Mouse (Mus musculus) splenic B cell, adult 2 months (primary cell): ENCODE data around the gene Mettl6.
"Not testable (repeated sequence)": the region's sequence is repeated elsewhere in the genome, so short reads cannot be mapped to it uniquely, and the experiment has no call there.

Experiments
- DNase-seq: peaks from one replicate; pipeline ENCODE4 v3.0.0-alpha.2; 2011; ENCODE audit warnings: low read depth, low spot score
- H3K27me3 ChIP-seq: 2 replicates; pipeline ENCODE4 v1.6.1; 2012; ENCODE audit warnings: mild to moderate bottlenecking, low read length, moderate library complexity, mixed read lengths; ENCODE audit not compliant: control insufficient read depth, poor library complexity, insufficient read depth, severe bottlenecking
- H3K36me3 ChIP-seq: 2 replicates; pipeline ENCODE4 v1.6.1; 2012; ENCODE audit warnings: mild to moderate bottlenecking, low read length, moderate library complexity, mixed read lengths; ENCODE audit not compliant: control insufficient read depth, poor library complexity, insufficient read depth, severe bottlenecking

Mettl6 gene

DNA sequence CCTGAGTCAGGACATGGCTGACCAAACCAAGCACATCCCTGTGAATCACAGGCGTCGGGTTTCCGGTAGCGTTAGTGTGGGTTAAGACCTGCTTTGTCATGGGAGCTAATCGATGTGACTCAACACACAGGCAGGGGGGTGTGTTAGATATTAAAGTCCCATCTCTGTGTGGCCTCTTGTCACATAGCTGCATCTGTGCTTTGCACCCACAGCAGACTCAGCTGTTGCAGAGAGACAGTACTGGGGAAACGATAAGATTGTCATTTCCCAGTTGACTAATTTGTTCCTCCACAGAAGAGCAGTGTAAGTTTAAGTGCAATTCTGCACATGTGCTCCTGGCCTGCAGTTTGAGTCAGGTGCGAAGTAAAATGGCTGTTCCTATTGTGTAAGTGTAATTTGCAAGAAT is 1.4 kb upstream of the Mettl6 start:
- no peak for DNase-seq
- Histone ChIP-seq H3K36me3 (peaks cover 5% of the 10 kb centered on the region; the same call in 1 of the 2 replicates), H3K27me3 (no peaks in the 10 kb centered on the region)

DNA sequence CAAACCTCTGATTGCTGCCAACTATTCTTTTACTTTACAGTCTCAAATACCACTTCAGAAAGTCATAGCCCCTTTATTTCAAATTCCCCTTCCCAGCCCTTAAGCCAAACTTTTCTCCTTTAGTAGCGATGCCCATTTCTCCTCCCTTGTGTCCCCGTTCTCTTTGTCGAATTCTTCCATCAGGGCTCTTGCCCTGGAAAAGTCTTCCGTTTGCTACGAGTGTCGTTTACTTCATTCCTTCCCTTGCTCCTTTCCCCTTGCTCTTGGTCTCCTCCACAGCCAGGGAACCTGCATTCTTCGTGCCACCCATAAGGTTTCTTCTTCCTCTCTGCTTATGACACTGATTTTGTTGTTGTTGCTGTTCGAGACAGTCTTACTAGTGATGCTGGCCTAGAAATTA is 698 bp upstream of the Mettl6 start:
- DNase-seq = no peak

DNA sequence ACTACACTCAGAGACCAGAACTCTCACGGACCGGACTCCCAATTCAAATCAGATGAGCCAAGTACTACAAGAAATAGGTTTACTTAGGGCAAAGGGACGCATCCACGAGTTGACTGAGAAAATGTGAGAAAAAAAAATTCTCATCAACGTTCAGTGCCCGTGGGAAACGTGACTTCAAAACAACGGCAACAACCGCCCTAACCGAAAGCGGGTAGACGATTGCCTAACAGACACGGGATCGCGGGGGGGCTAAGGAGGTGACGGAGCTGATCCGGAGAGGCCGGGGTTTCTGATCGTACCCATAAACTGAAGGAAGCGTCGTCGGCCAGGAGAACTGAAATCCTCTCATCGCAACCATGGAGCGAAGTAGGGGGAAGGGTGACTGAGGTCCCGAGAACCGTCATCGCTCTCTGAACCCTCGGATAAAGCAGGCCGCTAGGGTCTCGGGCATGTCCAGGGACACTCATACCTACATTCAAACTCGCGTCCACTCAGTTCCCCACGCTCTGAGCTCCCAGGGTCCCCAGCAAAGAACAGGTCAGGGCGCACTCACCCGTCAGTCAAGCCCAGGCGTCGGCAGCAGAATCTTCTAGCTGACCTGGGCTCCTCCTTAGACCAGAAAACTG is 378 bp downstream of the Mettl6 start, which contains the start of gene Eaf1:
Gene Eaf1 (plus strand): TSS at position 51 of the 626 bp plus-strand sequence.
- Histone ChIP-seq H3K36me3 (peaks cover 2% of the 10 kb centered on the region; the same call in 1 of the 2 replicates), H3K27me3 (no peaks in the 10 kb centered on the region)
- peak; percentile 57 for DNase-seq

More for the DNA sequence above, 698 bp upstream of the Mettl6 start:
- H3K36me3 ChIP-seq = peaks cover 5% of the 10 kb centered on the region; the same call in 1 of the 2 replicates
- H3K27me3 ChIP-seq = no peaks in the 10 kb centered on the region

DNA sequence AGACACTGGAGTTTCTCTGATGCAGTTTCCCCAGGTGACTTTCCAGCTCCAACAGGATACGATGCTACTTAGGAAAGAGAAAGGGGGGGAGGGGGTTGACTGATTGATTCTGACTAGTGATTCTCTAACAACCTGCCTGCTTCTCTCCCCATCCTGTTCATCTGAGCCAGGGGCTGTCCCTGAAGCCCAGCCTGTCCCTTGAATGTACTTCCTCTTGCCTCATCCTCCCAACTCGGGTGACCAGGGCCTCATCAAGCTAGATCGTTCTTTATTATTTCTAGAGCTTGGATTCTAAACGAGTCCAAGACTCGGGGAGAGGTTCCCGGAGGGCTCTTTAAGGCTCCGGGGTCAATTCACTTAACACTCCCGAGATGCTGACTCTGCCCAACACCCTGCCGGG is 939 bp downstream of the Mettl6 start:
- Histone ChIP-seq H3K36me3 (peaks cover 2% of the 10 kb centered on the region; the same call in 1 of the 2 replicates), H3K27me3 (no peaks in the 10 kb centered on the region)
- DNase-seq = peak; percentile 33

DNA sequence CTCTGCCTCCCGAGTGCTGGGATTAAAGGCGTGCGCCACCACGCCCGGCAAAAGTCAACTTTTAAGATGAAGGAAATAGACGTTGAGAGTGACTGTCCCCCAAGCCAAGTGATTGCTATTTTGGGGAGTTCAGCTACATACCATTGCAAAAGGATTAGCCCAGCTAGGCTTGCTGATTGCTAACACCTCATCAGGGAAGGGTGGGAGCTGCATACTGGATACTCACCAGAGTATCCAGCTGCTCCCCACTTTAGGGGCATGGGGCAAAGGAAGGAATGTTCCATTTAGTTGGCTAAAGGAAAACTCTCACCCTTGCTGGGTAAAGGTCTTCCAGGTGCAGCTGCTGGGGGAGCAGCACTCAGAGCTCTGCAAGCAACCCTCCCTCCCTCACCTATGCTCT is 6.8 kb downstream of the Mettl6 start:
- no peaks in the 10 kb centered on the region for H3K27me3 ChIP-seq
- peaks cover 19% of the 10 kb centered on the region for H3K36me3 ChIP-seq
- DNase-seq = no peak

DNA sequence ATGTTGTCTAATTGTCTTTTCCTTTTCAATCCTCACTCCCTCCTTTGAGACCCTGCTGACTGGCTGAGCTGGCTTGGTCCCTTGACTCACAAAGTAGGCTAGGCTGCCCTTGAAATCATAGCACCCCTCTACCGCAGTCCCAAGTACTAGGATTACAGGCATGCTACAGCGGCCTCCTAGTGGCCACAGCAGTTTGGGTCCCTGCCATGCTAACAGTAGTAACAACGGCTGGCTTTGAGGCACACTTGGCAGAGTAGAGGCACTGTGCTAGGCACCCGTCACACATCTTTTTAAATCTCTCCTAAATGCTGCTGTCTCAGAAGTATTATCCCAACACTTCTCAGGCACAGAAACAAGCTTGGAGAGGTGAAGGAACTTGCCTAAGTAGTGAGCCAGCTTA is 8.4 kb downstream of the Mettl6 start:
- Histone ChIP-seq H3K36me3 (peaks cover 22% of the 10 kb centered on the region), H3K27me3 (no peaks in the 10 kb centered on the region)
- no peak for DNase-seq

DNA sequence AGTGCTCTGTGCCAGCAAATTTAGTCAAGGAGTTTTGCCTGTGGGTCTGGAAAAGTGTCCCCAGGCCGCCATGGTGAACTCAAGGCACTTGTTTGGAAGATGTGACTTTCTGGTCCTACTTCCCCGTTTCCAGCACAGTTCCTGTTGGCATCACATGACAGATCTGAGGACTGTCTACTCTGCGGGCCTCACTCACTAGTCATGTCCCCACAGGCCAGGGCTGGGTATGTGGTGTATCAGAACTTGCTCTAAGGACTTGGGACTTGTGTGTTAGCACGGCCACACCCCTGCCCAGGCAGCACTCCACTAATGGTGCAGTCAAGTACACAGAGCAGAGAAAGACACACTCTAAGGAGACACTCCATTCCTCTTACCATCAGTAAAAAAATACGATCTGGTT is 12.4 kb downstream of the Mettl6 start:
- H3K27me3 ChIP-seq = no peaks in the 10 kb centered on the region

DNA sequence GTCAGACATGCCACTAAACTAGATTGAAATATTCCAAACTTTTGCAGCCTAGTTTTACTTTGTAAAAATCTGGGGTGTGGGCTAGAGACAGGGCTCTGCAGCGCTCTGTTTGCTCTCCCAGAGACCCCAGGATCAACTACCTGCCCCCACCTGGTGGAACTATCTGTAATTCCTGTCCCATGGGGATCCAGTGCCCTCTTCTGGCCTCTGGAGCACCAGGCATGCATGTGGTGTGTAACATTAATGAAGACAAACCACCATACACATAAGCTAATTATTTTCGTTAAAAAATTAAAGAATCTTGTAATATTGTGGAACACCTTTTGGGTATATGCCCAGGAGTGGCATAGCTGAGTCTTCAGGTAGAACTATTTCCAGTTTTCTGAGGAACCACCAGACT is 21.5 kb downstream of the Mettl6 start:
- no peaks in the 10 kb centered on the region for H3K27me3 ChIP-seq
- DNase-seq = no peak
- H3K36me3 ChIP-seq = no peaks in the 10 kb centered on the region

More for the DNA sequence above, 12.4 kb downstream of the Mettl6 start:
- no peak for DNase-seq
- peaks cover 21% of the 10 kb centered on the region for H3K36me3 ChIP-seq

DNA sequence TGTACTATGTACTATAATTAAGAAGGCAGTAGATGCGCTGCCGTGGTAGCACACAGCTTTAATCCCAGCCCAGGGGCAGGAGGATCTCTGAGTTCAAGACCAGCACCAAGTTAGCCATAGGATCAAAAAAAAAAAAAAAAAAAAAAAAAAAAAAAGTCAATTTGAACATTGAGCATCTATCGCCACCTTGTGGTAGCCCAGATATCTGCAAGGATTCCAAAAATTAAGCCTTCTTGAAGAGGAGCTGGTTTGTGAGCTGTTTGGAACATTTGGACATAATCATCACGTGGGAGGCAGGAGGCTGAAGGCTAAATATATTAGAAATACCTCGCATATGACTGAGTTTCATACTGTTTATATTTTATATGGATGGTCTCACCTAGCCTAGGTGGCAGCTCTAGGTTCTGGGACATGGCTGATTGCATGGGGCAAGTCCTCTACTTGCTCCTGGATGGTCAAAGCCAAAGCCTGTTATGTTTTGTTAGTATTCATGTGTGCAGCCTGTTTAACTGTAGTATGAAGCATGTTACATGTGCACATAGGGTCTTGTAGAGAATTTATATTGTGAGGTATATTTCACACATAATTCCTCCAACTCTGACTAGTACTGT is 22.3 kb downstream of the Mettl6 start:
- Histone ChIP-seq H3K27me3 (no peaks in the 10 kb centered on the region), H3K36me3 (no peaks in the 10 kb centered on the region)
- DNase-seq = peak; percentile 84

DNA sequence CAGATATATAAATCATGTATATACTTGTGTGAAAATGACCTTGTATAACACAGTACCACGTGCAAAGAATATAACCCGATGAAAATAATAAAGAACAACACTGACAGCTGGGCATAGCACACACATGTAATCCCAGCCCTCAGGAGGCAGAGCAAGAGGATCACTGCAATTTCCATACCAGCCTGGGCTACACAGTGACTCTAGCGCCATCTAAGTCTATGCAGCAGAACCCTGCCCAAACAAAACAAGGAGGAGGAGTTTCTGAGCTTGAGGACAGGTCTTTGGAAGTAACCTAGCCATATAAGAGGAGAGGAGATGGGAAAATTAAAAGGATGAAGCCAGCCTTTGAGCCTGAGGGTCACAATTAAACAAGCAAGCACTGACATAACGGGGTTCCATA is 25.1 kb downstream of the Mettl6 start:
- no peaks in the 10 kb centered on the region for H3K36me3 ChIP-seq
- DNase-seq = peak; percentile 10

DNA sequence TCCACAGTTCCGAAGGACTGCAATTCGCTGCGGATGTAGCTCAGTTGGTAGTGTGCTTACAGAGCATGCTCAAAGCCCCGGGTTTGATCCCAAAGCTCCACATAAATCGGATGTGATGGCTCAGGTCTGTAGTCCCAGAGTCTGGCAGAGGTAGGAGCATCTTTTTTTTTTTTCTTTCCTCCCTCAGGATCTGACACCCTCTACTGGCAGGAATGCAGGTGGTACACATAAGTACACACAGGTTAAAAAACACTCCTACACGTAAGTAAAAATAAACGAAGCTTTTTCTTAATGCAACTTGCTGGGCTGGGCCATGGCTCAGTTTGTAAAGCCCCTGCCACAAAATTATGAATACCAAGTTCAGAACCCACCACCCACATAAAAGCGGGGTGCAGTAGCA is 30.7 kb downstream of the Mettl6 start:
- Histone ChIP-seq H3K27me3 (no peaks in the 10 kb centered on the region), H3K36me3 (no peaks in the 10 kb centered on the region)
- peak; percentile 20 for DNase-seq

More for the DNA sequence above, 25.1 kb downstream of the Mettl6 start:
- H3K27me3 ChIP-seq = no peaks in the 10 kb centered on the region

DNA sequence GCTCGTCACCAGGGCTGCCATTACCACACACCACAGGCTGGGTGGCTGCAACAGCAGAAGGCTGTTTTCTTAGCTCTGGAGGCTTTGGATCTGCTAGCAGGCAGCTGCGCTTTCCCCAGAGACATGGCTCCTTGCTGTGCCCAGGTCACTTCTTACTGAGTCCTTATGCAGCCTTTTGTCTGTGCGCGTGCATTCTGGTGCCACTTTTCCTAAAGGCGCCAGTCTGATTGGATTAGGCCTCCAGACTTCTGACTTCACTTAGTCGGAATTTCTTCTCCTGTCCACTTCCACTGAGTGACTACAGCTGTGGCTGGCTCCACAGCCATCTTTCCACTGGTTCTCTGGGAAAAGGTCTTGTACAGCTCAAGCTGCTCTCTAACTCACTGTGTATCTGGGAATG is 32.0 kb downstream of the Mettl6 start:
- no peaks in the 10 kb centered on the region for H3K27me3 ChIP-seq
- no peak for DNase-seq
- H3K36me3 ChIP-seq = no peaks in the 10 kb centered on the region

DNA sequence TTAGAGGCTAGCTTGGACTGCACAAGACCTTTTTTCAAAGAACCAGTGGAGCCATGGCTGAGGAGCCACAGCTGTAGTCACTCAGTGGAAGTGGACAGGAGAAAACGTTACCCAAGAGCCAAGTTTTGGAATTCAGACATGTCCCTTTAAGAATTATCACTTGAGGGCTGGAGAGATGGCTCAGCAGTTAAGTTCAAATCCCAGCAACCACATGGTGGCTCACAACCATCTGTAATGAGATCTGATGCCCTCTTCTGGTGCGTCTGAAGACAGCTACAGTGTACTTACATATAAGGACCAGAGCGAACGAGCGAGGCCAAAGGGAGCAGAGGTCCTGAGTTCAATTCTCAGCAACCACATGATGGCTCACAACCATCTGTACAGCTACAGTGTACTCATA is 32.6 kb downstream of the Mettl6 start:
- DNase-seq = peak; percentile 49
- H3K36me3 ChIP-seq, H3K27me3 ChIP-seq: not testable (repeated sequence)

DNA sequence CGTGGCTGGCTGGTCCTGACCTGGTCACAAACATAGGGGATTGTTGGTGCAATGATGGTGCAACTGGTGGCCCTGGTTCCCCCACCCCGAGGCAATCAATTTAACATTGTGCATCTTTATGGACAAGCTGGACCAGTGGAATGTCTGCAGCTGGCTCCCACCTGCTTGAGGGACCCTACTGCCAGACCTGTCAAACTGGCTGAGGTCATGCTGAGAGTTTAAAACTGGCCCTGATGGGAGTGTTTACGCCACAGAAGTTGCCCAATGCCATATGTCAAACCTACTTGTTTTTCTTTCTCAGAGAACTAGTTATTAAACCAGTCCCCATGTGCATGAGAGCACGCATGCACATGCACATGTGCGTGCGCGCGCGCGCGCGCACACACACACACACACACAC is 36.8 kb downstream of the Mettl6 start:
- no peak for DNase-seq
- Histone ChIP-seq H3K36me3 (no peaks in the 10 kb centered on the region), H3K27me3 (no peaks in the 10 kb centered on the region)

DNA sequence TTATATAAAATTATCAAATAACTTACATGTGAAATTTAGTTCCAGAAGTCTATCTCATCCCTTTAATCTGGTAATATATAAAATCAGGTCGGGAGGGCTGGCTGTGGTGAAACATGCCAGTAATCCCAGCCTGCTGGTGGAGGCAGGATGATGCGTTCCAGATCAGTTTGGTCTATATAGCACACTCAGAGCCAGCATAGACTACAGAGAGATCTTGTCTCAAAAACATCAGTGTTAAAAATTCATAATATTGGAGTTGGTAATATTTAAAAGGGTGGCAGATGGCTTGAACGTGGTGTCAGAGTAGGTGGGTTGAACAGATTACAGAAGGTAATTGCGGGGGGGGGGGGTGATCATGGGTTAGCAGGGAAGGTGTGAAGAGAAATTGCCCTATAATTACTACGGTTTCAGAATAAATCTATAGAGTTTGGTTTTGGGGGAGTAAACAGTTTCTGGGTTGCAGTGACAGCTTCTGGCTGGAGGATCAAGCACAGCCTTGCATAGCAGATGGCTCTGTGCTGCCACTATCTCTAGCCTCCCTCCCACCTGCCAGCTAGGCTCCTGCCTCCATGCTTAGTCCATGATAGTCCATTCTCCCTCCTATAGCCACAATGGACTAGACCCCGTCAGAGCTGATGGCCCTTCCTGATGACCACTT is 38.6 kb downstream of the Mettl6 start:
- H3K36me3 ChIP-seq = no peaks in the 10 kb centered on the region
- DNase-seq = no peak
- no peaks in the 10 kb centered on the region for H3K27me3 ChIP-seq
